Mouse (Mus musculus): ENCODE results near the gene Gm11444.

The Gm11444 gene

DNA sequence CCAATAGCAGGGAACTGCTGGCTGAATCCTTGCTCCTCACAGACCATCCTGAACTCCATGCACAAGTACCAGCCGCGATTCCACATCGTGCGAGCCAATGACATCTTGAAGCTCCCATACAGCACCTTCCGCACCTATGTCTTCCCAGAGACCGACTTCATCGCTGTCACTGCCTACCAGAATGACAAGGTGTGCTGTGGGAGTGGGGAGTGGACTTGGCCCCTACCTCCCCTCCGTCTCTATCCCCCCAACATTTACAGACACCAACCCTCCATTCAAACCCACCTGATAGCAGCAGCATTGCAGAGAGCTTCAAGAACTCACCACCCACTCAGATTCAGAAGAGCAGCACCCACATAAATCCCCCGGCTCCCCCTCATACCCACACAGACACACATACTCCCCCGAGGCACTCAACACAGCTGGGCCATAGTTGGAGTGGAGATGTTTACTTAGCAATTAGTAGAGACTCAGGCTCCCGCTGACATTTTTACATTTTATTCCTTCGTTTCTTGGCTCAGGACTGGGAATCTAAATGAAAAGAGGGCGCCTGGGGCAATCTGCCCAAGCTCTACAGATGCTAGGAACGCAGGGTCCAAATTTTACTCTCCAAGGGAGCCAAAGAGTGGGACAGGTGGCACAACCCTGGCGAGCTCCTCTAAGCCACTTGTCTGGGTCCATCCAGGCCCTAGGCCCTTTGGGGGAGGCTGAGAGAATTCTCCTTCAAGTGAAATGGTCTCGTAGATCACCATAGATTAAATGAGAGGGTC is 14.2 kb downstream of the Gm11444 start:
- DNase-seq (ENCODE audit: low spot score in 2 of 2): no peak

DNA sequence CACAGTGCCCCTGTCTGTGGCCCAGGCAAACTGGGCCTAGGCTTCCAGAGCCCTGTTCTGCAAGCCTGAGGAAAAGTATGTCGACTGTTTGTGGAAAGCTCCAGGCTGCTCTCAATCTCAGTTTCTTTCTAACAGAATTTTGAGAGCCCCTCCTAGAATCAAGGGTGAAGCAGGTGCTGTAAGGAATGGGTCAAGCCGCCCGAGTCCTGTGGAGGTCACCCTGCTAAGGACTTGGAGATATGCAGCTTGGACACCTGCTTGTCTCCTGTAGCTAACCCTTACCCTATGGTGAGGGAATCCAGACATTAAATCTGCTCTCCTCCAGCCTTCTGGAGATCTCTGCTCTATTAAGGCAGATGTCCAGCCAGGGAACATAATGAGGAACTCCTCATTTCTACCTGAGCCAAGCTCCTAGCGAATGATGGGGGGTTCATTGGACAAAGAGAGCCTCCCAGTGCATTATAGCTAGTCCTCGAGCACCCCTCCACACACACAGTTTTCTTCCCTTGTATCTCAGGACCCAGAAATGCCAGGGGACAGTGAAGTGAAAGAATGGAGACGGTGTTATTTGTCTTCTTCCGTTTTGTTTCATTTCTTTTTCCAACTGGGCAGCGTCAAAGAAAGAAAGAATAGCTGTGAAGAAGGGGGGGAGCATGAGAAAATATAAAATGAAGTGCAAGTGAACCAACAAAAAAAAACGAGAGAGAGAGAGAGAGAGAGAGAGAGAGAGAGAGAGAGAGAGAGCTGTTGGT is 15.0 kb downstream of the Gm11444 start:
- DNase-seq (ENCODE audit: low spot score in 2 of 2): no peak

DNA sequence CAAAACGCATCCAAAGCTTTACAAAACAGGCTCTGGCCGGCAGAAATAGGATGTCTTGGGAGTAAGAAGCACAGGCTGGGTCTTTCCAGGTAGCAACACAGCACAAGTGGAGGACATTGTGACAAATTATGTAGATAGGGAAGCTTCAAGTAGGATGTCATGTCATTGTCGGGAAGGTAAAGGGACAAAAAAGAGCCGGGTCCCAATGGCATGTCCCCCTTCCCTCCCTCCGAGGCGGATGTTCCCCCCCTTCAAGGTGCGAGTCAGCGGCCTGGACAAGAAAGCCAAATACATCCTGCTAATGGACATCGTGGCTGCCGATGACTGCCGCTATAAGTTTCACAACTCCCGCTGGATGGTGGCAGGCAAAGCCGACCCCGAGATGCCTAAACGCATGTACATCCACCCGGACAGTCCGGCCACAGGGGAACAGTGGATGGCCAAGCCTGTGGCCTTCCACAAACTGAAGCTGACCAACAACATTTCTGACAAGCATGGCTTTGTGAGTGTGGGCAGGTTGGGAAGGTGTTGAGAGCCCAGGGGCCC is 15.7 kb downstream of the Gm11444 start:
- no peak for DNase-seq (ENCODE audit: low spot score in 2 of 2)

DNA sequence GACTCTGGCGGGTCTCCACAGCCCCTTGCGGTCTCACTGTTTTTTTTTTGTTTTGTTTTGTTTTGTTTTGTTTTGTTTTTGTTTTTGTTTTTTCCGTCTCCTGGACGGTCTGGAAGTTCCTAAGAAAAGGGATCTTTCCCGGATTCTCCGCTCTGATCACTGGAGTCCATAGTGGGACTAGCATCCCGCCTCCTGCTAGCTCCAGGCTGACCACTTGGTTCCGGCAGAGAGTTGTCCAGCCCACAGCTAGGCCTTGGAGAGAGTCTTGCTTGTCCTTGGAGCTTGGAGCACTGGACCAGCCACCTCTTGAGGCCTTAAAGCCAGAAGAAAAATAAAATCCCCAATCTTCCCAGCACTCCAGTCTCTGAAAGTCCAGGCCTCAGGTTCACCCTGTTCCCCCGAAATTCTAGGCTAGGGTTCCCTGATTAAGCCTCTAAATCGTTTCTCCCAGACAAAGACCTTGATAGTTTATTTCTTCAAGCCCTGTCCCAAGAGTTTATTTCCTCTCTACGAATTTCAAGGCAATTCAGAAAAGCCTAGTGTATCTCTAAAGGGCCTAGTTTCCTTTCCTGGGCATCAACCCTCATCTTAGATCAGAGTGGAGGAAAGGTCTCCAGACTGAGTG is 16.3 kb downstream of the Gm11444 start:
- no peak for DNase-seq (ENCODE audit: low spot score in 2 of 2)

DNA sequence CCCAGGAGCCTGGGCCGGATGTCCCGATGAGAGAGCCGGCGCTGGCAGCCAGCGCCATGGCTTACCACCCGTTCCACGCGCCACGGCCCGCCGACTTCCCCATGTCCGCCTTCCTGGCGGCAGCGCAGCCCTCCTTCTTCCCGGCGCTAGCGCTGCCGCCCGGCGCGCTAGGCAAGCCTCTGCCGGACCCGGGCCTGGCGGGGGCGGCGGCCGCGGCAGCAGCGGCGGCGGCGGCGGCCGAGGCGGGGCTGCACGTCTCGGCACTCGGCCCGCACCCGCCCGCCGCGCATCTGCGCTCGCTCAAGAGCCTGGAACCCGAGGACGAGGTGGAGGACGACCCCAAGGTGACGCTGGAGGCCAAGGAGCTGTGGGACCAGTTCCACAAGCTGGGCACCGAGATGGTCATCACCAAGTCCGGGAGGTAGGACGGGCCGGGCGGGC is 17.0 kb downstream of the Gm11444 start:
- no peak for DNase-seq (ENCODE audit: low spot score in 2 of 2)

DNA sequence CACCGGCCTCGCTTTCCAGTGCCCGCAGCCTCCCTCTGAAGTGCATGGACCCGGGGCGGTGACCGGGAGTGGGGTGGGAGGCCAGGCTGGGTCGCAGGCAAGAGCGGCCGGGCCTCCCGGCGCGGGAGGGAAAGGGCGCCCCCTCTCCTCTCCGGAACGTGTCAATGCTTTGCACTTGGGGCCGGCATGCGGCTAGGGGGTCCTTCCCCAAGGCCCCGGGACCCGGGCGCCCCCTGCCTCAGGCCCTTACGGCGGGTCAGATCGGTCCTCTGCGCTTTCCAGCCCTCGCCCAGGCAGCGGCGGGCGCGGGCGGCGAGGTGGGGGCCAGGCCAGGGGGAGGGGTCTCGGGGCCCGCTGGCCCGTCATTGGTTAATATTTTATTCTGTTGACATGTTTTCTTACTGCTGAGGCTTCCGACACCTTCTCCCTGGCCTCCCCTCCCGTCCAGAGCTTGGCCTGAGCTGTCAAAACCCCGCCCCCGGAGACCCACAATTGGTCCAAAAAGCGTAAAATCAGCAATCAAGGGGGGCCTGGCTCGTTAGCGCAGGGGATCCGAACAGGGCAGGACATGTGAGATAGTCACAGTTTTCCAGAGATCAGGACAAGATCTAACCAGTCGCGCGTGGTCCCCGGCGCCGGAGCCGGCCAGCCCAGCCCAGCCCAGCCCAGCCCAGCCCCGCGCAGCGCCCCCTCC is 17.8 kb downstream of the Gm11444 start, which contains the start of gene Tbx2:
Gene Tbx2, plus strand, starts transcription at position 321 of the 694 bp plus-strand sequence.
- no peak for DNase-seq (ENCODE audit: low spot score in 2 of 2)

DNA sequence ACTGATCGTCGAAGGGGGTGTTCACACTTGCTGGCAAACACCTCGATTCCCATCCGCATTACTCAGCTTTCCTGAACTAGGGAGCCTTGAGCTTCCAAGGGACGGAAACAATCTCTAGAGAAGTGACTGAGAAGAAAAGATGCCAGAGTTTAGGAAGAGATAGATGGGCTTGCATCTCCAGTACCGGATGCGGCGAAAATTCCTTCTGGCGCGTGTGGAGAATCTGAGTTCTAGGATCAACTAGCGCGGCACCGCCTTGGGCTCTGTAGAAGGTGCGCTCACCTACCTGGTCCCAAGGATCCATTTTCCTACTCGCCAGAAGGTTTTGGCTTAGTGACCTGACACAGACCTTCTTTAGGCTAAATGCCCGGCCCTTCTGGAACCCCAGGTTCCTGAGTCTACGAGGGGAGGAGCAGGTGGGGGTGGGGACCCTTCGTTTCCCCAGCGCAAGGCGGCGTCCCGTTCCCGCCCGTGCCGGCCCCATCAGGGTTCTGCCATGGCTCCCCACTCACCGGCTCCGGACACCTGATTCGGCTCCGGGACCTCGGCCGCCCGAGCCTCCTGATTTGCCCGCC is 18.4 kb downstream of the Gm11444 start:
- no peak for DNase-seq (ENCODE audit: low spot score in 2 of 2)

DNA sequence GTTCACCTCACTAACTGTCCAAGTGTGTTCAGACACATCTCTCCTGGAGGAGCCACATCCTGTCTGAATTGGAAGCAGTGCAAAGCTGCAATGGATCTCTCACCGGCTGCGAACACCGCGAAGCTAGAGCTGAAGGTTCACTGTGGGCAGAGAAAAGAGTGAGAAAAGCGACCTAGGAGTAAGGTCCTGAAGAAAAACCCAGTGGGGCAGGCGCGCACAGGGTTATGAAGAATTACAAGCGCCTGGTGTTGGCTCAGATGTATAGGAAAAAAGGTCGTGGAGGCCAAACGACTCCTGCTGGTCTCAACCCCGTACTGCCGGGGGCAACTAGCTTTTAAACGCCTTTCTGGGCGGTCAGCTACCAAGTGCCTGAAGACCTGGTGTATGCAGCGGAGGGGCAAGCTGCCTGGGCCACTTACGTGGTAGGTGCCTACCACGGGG is 19.2 kb downstream of the Gm11444 start:
- DNase-seq (ENCODE audit: low spot score in 2 of 2): no peak

DNA sequence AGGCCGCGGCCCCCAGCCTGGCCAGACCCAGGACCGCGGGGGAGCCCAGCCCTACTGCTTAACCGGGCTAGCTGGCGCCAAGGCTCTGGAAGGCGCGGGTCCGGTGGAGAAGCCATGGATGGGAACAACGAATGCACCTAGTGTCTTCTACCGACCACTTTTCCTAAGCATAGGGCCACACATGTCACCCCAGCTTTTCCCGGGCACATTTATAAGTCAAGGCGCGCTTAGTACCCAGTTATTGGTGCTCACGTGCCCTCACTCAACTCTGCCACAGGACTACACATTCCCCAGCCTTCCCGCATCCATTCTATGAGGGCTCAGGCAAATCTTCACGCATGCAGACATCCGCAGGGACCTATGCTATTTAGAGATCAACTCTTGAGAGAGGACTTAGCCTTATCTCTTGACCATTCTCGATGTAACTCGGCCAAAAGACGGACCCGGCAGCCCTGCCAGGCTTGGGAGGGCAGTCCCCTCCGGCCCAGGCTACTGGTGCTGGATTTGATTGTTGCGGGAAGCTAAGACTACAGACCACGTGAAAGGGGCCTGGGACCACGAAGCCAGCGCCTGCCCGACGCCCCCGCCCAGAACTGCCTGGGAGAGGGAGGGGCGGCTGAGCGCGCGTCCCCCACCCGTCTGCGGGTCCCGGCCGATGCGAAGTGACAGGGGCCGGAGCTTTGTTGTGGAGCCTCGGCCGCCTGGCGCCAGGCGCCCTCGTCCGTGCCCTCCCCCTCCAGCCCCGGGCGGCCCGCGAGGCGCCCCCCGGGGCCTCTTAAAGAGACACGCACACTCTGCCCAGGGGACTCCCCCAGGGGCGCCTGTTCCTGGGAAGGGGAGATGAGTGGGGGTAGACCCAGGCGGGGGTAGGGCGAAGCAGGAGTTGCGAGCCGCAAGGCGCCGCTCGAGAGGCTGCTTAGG is 20.4 kb downstream of the Gm11444 start:
- no peak for DNase-seq (ENCODE audit: low spot score in 2 of 2)

DNA sequence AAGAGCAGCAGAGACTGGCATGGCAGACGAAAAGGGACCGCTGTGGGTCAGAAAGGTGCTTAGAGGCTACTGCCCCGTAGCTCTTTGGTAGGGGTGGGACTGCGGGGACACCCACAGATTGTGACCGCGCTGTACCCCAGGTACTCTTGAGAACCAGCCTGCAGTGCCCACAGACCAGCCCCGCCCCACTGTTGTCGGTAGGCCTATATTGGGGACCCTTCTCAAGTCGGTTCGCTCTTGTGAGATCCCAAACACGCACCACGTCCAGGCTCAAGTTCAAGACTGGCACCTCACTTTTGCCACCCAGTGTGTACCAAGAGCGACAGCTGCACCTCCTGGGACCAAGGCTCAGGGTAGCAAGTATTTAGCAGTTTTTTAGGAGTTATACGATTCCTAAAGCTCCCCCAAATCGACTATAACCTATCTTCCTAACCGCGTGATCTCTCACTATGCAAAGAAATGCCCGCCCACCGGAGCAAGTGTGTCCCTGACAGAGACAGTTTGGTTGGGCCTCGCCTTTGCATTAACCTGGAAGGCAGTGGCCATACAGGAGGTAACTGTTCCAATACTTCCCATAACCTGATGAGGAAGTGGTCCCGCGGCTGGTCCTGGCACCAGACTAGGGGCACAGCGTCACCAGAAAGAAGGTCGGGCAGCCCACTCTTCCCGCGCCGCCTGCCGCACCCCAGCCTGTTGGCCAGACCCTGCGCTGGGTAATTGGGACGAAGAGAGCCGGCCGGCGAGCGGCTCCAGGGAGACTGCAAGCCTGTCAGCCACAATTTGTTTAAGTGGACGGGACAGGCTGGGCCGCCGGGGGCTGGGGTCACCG is 21.2 kb downstream of the Gm11444 start:
- no peak for DNase-seq (ENCODE audit: low spot score in 2 of 2)

DNA sequence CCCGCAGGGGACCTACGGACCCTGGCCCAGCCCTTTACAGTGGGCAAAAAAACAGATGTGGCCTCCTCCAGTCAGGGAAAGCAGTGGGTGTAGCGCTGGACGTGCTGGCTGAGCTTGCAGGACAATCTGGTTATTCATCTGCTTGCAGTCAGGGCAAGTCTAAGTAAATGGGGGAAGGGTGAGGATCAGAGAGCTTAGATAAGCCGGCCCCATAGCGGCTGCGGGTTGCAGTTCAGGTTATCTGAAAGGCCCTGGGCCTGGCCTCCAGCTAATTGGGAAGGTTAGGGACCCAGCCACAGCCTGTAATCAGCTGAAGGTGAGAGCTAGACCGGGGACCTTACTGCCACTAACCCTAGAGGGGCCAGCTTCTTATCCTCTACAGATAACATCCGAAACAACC is 22.8 kb downstream of the Gm11444 start:
- DNase-seq (ENCODE audit: low spot score in 2 of 2): no peak

DNA sequence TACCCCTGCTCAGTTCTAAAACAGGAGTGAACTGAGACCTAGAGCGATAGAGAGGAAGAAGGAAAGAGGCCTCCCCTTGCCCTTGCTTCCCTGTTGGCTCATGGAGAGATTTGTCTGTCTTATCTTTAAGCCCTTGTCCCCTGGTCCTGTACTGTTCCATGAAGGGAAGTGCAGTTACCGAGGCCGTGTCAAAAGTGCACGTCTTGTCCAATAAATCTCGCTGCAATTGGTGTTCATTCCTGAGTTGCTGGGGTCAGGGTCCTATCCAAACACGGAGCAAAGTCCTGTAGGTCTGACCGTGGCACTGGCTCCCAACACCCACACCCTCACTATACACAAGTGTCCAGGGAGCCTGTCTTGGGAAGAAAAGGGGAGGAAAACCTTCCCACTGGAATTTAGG is 24.3 kb downstream of the Gm11444 start:
- no peak for DNase-seq (ENCODE audit: low spot score in 2 of 2)

DNA sequence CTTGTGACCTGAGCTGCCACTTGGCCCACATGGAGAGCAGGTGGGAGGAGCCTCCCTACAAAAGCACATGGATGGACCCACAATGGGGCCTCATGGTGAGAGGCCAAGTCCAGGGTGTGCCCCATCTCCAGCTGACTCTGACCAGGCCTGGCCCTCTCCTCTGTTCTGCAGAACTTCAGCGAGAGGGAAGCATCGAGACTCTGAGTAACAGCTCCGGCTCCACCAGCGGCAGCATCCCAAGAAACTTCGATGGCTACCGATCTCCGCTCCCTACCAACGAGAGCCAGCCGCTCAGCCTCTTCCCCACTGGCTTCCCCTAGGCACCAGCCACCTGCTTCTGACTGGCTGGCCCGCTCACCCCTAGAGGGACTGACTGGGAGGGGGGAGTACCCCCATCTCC is 25.1 kb downstream of the Gm11444 start:
- no peak for DNase-seq (ENCODE audit: low spot score in 2 of 2)

DNA sequence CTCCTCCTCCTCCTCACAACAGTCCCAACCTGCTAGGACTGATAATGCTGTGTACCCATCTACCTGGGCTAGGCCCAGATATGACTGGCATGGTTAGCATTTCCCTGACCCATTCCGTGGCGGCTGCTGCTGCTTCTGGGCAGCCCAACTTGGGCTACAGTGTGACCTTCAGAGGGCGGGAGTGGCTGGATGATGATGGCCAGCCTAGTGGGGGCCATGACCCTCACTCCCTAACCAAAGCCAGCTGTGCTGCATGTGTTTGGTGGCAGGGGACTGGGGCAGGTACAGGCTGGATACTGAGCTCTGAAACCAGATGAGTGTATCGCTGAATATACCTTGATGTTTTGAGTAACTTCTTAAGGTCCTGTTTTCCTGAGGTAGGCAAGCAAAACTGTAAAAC is 26.3 kb downstream of the Gm11444 start:
- no peak for DNase-seq (ENCODE audit: low spot score in 2 of 2)

DNA sequence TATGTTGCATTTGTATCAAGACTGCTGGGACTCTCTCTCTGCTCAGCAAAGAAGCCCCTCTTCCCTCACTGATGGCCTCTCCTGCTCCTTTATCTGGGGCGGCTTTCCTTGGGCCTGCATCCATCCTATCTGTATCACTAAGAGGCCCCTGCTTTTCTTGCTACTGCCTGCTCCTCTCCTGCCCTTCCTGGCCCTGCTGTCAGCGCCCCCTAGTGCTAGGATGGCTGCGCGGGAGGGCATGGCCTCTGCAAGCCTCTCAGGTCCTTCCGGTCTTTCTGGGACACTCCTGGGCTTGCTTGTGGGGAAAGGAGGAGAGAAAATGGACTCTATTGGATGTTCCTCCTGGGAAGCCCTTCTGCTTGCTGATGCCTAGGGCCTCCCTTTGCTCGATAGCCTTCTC is 27.0 kb downstream of the Gm11444 start:
- peak; percentile 32 to 47 for DNase-seq (ENCODE audit: low spot score in 2 of 2)

DNA sequence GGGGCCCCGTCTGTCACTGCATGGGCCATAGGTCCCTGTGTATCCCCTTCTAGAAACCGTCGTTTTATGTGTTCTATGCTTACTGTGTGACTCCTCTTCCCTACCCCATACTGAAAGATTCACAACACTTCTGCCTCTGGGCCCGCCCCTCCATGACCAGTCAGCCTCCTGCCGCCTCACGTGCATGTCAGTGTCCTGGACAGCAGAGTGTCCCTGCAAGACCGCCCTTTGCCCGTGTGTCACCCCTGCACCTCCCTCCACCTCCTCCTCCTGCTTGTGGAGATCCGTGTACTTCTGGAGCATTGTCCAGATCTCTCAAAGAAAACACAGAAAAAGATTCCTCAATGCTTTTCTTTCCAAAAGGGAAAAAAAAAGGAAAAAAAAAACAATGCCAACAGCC is 28.5 kb downstream of the Gm11444 start:
- no peak for DNase-seq (ENCODE audit: low spot score in 2 of 2)

DNA sequence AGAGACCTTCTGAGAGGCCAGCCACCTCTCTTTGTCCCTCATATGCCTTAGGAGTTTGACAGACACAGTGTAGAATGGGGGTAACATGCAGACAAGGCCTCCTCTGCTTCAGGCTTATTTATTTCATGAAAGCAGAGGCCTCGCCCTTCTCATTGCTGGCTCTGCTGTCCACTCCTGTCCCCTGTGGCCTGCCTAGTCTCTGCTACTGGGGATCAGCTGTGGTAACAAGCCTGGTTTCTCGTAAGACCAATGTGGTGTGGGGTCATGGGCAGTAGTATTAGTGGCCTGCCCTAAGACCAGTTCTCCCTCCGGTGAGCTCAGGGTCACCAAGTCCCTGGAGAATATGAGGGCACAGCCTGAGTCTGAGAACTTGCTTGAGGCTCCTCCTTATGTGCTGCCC is 29.2 kb downstream of the Gm11444 start:
- DNase-seq (ENCODE audit: low spot score in 2 of 2): no peak

DNA sequence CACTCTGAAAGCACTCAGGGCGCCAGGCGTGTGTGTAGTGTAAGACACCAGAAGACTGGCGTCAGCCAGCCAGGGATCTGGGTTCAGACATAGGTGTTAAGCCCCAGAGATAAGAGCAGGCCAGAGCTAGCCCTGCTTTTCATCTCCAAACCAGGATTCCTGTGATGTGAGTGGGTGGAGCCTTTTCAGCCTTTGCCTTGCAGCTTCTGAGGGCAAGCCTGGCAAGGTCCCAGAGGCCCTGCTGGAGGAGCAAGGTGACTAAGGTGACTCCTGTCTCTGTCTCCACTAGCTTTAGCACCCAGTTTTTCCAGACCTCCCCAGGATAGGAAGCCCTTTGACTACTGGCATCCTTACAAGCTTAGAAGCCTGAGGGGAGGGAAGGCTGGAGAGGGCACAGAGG is 31.7 kb downstream of the Gm11444 start:
- DNase-seq (ENCODE audit: low spot score in 2 of 2): no peak

DNA sequence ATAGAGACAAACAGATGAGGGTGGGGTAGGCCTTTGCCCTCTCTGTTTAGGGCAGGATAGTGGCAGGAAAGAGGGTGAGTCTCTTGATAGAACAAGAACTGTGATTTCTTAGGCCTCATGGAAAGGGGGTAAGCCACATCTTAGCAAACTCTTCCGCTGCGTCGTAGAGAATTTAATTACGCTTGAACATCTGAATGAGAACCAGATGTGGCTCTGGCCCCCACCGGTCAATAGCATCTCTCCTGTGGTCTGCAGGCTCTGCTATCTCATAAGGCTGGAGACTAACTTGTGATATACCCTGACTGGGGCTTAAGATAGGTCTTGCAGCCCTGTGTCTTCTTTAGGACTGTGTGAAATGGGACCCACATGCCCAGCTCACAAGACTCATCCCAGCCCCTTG is 33.7 kb downstream of the Gm11444 start:
- no peak for DNase-seq (ENCODE audit: low spot score in 2 of 2)
